Mouse (Mus musculus) MEL (cell line): ENCODE measurements at regions not wholly inside any gene's neighbourhood (a gene's known extent, or its start where the extent isn't known, plus 50 kb on each side); places are given as distances from the start of the nearest gene placed in this dataset.

Experiments used
- DNase-seq: peaks from one replicate; pipeline ENCODE4 v3.0.0; 2011; ENCODE audit warnings: low read depth, low spot score
- H3K27ac ChIP-seq: 2 replicates; pipeline ENCODE4 v1.5.1; 2012; ENCODE audit warnings: low read depth, mild to moderate bottlenecking, control low read depth, low read length, moderate library complexity; ENCODE audit not compliant: control insufficient read depth
- H3K27me3 ChIP-seq, 2 experiments: fragments of 150-350 bp in 1 of 2; sonication (generic) in 1 of 2; 2 replicates each; pipeline ENCODE4 v1.6.1; 2012; ENCODE audit warnings: low read length in 2 of 2, mild to moderate bottlenecking in 2 of 2, improper control_type of control experiment in 1 of 2, moderate library complexity in 1 of 2; ENCODE audit not compliant: insufficient read depth in 2 of 2, control insufficient read depth in 1 of 2
- H3K36me3 ChIP-seq, 2 experiments: 2 replicates each; pipeline ENCODE4 v1.6.1; 2012 to 2014; ENCODE audit warnings: low read length in 2 of 2, improper control_type of control experiment in 1 of 2, inconsistent platforms in 1 of 2, mild to moderate bottlenecking in 1 of 2; ENCODE audit not compliant: insufficient read depth in 2 of 2, control insufficient read depth in 1 of 2
- H3K4me1 ChIP-seq, 2 experiments: fragments of 150-350 bp in 1 of 2; sonication (generic) in 1 of 2; 2 replicates each; pipeline ENCODE4 v1.6.1; 2012; ENCODE audit warnings: low read length in 2 of 2, improper control_type of control experiment in 1 of 2, mild to moderate bottlenecking in 1 of 2; ENCODE audit not compliant: insufficient read depth in 2 of 2, control insufficient read depth in 1 of 2
- H3K4me3 ChIP-seq, 2 experiments: fragments of 150-350 bp in 1 of 2; sonication (generic) in 1 of 2; 2 replicates each; pipeline ENCODE4 v1.5.1; 2012; ENCODE audit warnings: low read depth in 2 of 2, low read length in 2 of 2, mild to moderate bottlenecking in 2 of 2, moderate library complexity in 2 of 2, control low read depth in 1 of 2, improper control_type of control experiment in 1 of 2; ENCODE audit not compliant: control insufficient read depth in 1 of 2, insufficient read depth in 1 of 2
- H3K79me2 ChIP-seq: 2 replicates; pipeline ENCODE4 v1.6.1; 2012; ENCODE audit warnings: mild to moderate bottlenecking, low read length, moderate library complexity; ENCODE audit not compliant: control insufficient read depth, poor library complexity, insufficient read depth
- H3K9ac ChIP-seq: 2 replicates; pipeline ENCODE4 v1.6.1; 2012; ENCODE audit warnings: low read depth, mild to moderate bottlenecking, control low read depth, low read length, moderate library complexity; ENCODE audit not compliant: control insufficient read depth, poor library complexity, severe bottlenecking
- H3K9me3 ChIP-seq: fragments of 150-350 bp; sonication (generic); replicated peaks from 2 replicates; pipeline ENCODE4 v1.6.1; 2012; ENCODE audit warnings: mild to moderate bottlenecking, low read length, improper control_type of control experiment, moderate library complexity; ENCODE audit not compliant: insufficient read depth
- BHLHE40 ChIP-seq: IDR thresholded peaks from 2 replicates; pipeline ENCODE4 v1.6.1; 2012; ENCODE audit warnings: low read depth, mild to moderate bottlenecking, inconsistent platforms, low read length, improper control_type of control experiment, borderline replicate concordance
- CHD1 ChIP-seq: IDR thresholded peaks from 2 replicates; pipeline ENCODE4 v1.6.1; 2012; ENCODE audit warnings: low read depth, mild to moderate bottlenecking, inconsistent platforms, low read length, improper control_type of control experiment
- E2F4 ChIP-seq: IDR thresholded peaks from 2 replicates; pipeline ENCODE4 v1.6.1; 2011; ENCODE audit warnings: low read depth, low read length, improper control_type of control experiment, borderline replicate concordance
- ELF1 ChIP-seq: IDR thresholded peaks from 2 replicates; pipeline ENCODE4 v1.6.1; 2014; ENCODE audit warnings: low read depth, mild to moderate bottlenecking, inconsistent platforms, low read length, improper control_type of control experiment, moderate library complexity
- EP300 ChIP-seq, 2 experiments: IDR thresholded peaks; 2 replicates each; pipeline ENCODE4 v1.6.1; 2011; ENCODE audit warnings: improper control_type of control experiment in 2 of 2, low read length in 2 of 2, low read depth in 1 of 2, mild to moderate bottlenecking in 1 of 2
- ETS1 ChIP-seq: IDR thresholded peaks from 2 replicates; pipeline ENCODE4 v1.6.1; 2012; ENCODE audit warnings: low read depth, mild to moderate bottlenecking, inconsistent platforms, low read length, improper control_type of control experiment, moderate library complexity
- GABPA ChIP-seq: IDR thresholded peaks from 2 replicates; pipeline ENCODE4 v1.6.1; 2012; ENCODE audit warnings: low read depth, mild to moderate bottlenecking, inconsistent platforms, low read length, improper control_type of control experiment, moderate library complexity
- KAT2A ChIP-seq: conservative IDR thresholded peaks from 2 replicates; pipeline ENCODE4 v1.6.1; 2012; ENCODE audit warnings: low read depth, low read length, improper control_type of control experiment, inconsistent platforms
- MAFK ChIP-seq: IDR thresholded peaks from 2 replicates; pipeline ENCODE4 v1.6.1; 2011; ENCODE audit warnings: low read depth, mild to moderate bottlenecking, low read length, improper control_type of control experiment, borderline replicate concordance
- MAZ ChIP-seq: IDR thresholded peaks from 2 replicates; pipeline ENCODE4 v1.6.1; 2012; ENCODE audit warnings: low read depth, mild to moderate bottlenecking, inconsistent platforms, low read length, improper control_type of control experiment
- MYC ChIP-seq: IDR thresholded peaks from 2 replicates; pipeline ENCODE4 v1.6.1; 2011; ENCODE audit warnings: low read depth, mild to moderate bottlenecking, low read length, improper control_type of control experiment, moderate library complexity
- NRF1 ChIP-seq: IDR thresholded peaks from 2 replicates; pipeline ENCODE4 v1.6.1; 2014; ENCODE audit warnings: low read depth, mild to moderate bottlenecking, inconsistent platforms, low read length, improper control_type of control experiment, moderate library complexity; ENCODE audit not compliant: poor library complexity, insufficient read depth, severe bottlenecking
- POLR2A ChIP-seq, 2 experiments: IDR thresholded peaks; 2 replicates each; pipeline ENCODE4 v1.6.1; 2011 to 2012; ENCODE audit warnings: low read length in 2 of 2, mild to moderate bottlenecking in 2 of 2, control low read depth in 1 of 2, improper control_type of control experiment in 1 of 2, low read depth in 1 of 2, moderate library complexity in 1 of 2; ENCODE audit not compliant: control insufficient read depth in 1 of 2, insufficient read depth in 1 of 2, poor library complexity in 1 of 2
- POLR2AphosphoS2 ChIP-seq: IDR thresholded peaks from 2 replicates; pipeline ENCODE4 v1.6.1; 2011; ENCODE audit warnings: low read length, improper control_type of control experiment
- RAD21 ChIP-seq: IDR thresholded peaks from 2 replicates; pipeline ENCODE4 v1.6.1; 2011; ENCODE audit warnings: mild to moderate bottlenecking, low read depth, low read length, improper control_type of control experiment
- SIN3A ChIP-seq: IDR thresholded peaks from 2 replicates; pipeline ENCODE4 v1.6.1; 2012; ENCODE audit warnings: low read length, improper control_type of control experiment, inconsistent platforms
- TBP ChIP-seq: IDR thresholded peaks from 2 replicates; pipeline ENCODE4 v1.8.0; 2011; ENCODE audit warnings: low read depth, low read length, improper control_type of control experiment
- USF1 ChIP-seq: IDR thresholded peaks from 2 replicates; pipeline ENCODE4 v1.6.1; 2014; ENCODE audit warnings: low read depth, mild to moderate bottlenecking, inconsistent platforms, low read length, improper control_type of control experiment, moderate library complexity
- USF2 ChIP-seq, 2 experiments: IDR thresholded peaks; 2 replicates each; pipeline ENCODE4 v1.6.1; 2011 to 2012; ENCODE audit warnings: improper control_type of control experiment in 2 of 2, low read length in 2 of 2, borderline replicate concordance in 1 of 2, inconsistent platforms in 1 of 2, low read depth in 1 of 2, mild to moderate bottlenecking in 1 of 2; ENCODE audit not compliant: insufficient read depth in 1 of 2
- ZC3H11A ChIP-seq: IDR thresholded peaks from 2 replicates; pipeline ENCODE4 v1.6.1; 2012; ENCODE audit warnings: low read depth, mild to moderate bottlenecking, inconsistent platforms, low read length, improper control_type of control experiment
- ZMIZ1 ChIP-seq: IDR thresholded peaks from 2 replicates; pipeline ENCODE4 v1.6.1; 2012; ENCODE audit warnings: low read depth, mild to moderate bottlenecking, inconsistent platforms, low read length, improper control_type of control experiment, moderate library complexity
- ZNF384 ChIP-seq: IDR thresholded peaks from 2 replicates; pipeline ENCODE4 v1.6.1; 2012; ENCODE audit warnings: low read depth, mild to moderate bottlenecking, inconsistent platforms, low read length, improper control_type of control experiment

DNA sequence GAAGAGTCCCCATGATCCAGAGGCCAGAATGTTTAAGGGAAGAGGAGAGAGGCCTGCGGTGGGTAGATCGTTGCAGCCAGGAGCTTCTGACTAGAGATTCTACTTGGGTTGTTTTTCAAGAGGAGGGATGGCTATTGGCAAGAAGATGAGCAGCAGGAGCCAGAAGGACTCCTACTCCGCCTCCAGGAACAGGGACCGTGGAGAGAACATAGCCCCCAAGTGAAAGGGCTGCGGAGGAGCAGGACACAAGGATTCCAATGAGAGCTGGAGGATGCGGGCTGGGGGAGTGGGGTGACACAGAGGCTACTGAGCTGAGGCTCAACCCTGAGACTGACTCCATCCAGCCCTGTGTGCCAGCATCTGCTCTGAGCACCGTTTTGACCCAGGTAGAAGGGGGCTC lies 207.8 kb upstream of the Nectin1 start:
- Histone ChIP-seq H3K79me2 (no peaks in the 10 kb centered on the region), H3K4me3 (no peak overlapping the region), H3K9me3 (no peaks in the 10 kb centered on the region), H3K36me3 (no peaks in the 10 kb centered on the region), H3K9ac (no peak overlapping the region), H3K27ac (no peak overlapping the region), H3K27me3 (no peaks in the 10 kb centered on the region), H3K4me1 (no peaks in the 10 kb centered on the region)
- no peak for DNase-seq
- TF ChIP-seq ETS1 (no peak), KAT2A (no peak), TBP (no peak), USF1 (no peak), E2F4 (no peak), POLR2AphosphoS2 (no peak), MAZ (no peak), GABPA (no peak), SIN3A (no peak), ZMIZ1 (no peak), NRF1 (no peak), ELF1 (no peak), POLR2A (IDR thresholded peaks at IDR 0.05; ENCODE audit: control insufficient read depth in 1 of 2, insufficient read depth in 1 of 2, low read depth in 1 of 2, low read length in 2 of 2, poor library complexity in 1 of 2) (no peak), MYC (no peak), ZNF384 (no peak), USF2 (IDR thresholded peaks at IDR 0.05; ENCODE audit: borderline replicate concordance in 1 of 2, insufficient read depth in 1 of 2, low read depth in 1 of 2, low read length in 2 of 2) (no peak), CHD1 (no peak)

DNA sequence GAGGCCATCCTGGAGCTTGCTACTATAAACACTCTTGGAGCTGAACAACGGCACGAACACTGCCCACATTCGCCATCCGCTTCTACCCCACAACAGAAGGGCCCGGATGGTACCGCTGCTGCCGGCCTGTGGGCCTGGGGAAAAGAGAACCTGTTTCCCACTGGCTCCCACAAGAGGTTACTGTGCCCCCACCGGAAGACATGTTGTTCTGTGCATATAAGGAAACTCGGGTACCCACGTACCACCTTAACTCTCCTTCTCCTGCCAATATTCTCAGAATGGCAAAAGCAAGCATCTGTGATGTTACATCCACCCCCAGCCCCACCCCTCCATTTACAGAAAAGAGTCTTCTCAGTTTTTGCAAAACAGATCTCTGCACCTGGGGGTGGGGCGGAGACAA lies 206.7 kb upstream of the Nectin1 start:
- H3K4me3 ChIP-seq: no peak overlapping the region

More for the DNA sequence above, 206.7 kb upstream of the Nectin1 start:
- no peaks in the 10 kb centered on the region for H3K9me3 ChIP-seq
- DNase-seq: no peak
- TF ChIP-seq BHLHE40: no peak
- TF ChIP-seq EP300 (IDR thresholded peaks at IDR 0.05; ENCODE audit: low read depth in 1 of 2, low read length in 2 of 2): no peak
- TF ChIP-seq MAFK: no peak
- no peak for TF ChIP-seq MYC
- no peak for TF ChIP-seq RAD21
- no peak for TF ChIP-seq ELF1
- TF ChIP-seq GABPA: no peak
- TF ChIP-seq ZC3H11A: no peak
- TF ChIP-seq, all 39 proteins: peak for 0
- no peaks in the 10 kb centered on the region for H3K36me3 ChIP-seq
- H3K27me3 ChIP-seq: no peaks in the 10 kb centered on the region
- H3K4me1 ChIP-seq: no peaks in the 10 kb centered on the region
- no peaks in the 10 kb centered on the region for H3K79me2 ChIP-seq
- H3K27ac ChIP-seq: no peak overlapping the region
- H3K9ac ChIP-seq: no peak overlapping the region
